33 mouse cellular contexts compared by ENCODE assay signal in genomic region chr1:88443383-88443782, GRCm38 (mm10). TPM values are rescaled to one million over a fixed set of nuclear protein-coding genes. Genes with fewer than 3 reads are reported as not detected.
DNase-seq lines count a peak whose midpoint lies in the region; ATAC-seq and TF ChIP-seq lines count a peak whose summit lies in the region.
"Had no signal": no experiment of that assay in that cellular context is flagged by ENCODE, and none has a peak within 500 bp of the region (broad histone marks: within the 10 kb centered on the region; RNA-seq: fewer than 3 reads in every experiment).

No protein-coding gene starts in this region.

- intact Hi-C loops in heart, adult 2 months (cut with DNase I), result no loop called here
- intact Hi-C loops in gastrocnemius, postnatal 14 days (cut with DNase I; ENCODE audit: low total_unique reads), result no loop called here

- TF ChIP-seq CTCF in heart, adult 2 months (IDR thresholded peaks at IDR 0.05), result no peak

- no peak for TF ChIP-seq EP300 in heart, adult 2 months (IDR thresholded peaks at IDR 0.05; ENCODE audit: insufficient read depth, low read depth, low read length)

- ATAC-seq in lung, embryonic 15.5 days (ENCODE audit: borderline replicate concordance, extremely low read depth, low FRiP score, low TSS enrichment), result no peak
- ATAC-seq: CD4-positive, CD25-positive, alpha-beta regulatory T cell, adult 4 months; forebrain, embryonic 13.5 days; intestine, embryonic 16.5 days; liver, embryonic 12.5 days; liver, postnatal 0 days had no signal

- WGBS in lung, embryonic 15.5 days, result 49% methylated on average over 4 of the region's 4 CpGs
- 71% methylated on average over 4 of the region's 4 CpGs for WGBS in heart, adult 2 months

- no peak overlapping the region for H3K4me3 ChIP-seq in lung, embryonic 15.5 days
- no peak overlapping the region for H3K4me3 ChIP-seq in heart, adult 2 months
- H3K4me3 ChIP-seq: embryonic facial prominence, embryonic 13.5 days; forebrain, embryonic 13.5 days; heart, embryonic 10.5 days; heart, embryonic 15.5 days; hindbrain, embryonic 13.5 days; liver, embryonic 12.5 days; megakaryocyte, embryonic 14.5 days; midbrain, embryonic 12.5 days; myocyte; neural tube, embryonic 12.5 days; stomach, embryonic 15.5 days had no signal

- H3K27ac ChIP-seq in lung, embryonic 15.5 days, result peak overlapping the region; percentile 59
- no peak overlapping the region for H3K27ac ChIP-seq in heart, adult 2 months
- H3K27ac ChIP-seq: embryonic facial prominence, embryonic 13.5 days; forebrain, embryonic 13.5 days; heart, embryonic 10.5 days; heart, embryonic 15.5 days; hindbrain, embryonic 13.5 days; liver, embryonic 12.5 days; midbrain, embryonic 12.5 days; neural tube, embryonic 12.5 days; stomach, embryonic 15.5 days had no signal

- no peaks in the 10 kb centered on the region for H3K36me3 ChIP-seq in lung, embryonic 15.5 days
- no peaks in the 10 kb centered on the region for H3K36me3 ChIP-seq in heart, adult 2 months (ENCODE audit: control insufficient read depth, insufficient read depth, low read length)
- H3K36me3 ChIP-seq: embryonic facial prominence, embryonic 13.5 days; heart, embryonic 10.5 days; heart, embryonic 15.5 days; hindbrain, embryonic 13.5 days; liver, embryonic 12.5 days; midbrain, embryonic 12.5 days; neural tube, embryonic 12.5 days; stomach, embryonic 15.5 days had no signal

- H3K4me1 ChIP-seq in lung, embryonic 15.5 days, result peaks cover 3% of the 10 kb centered on the region; the same call in 1 of the 2 replicates
- no peaks in the 10 kb centered on the region for H3K4me1 ChIP-seq in heart, adult 2 months (ENCODE audit: control insufficient read depth, insufficient read depth, low read length)
- H3K4me1 ChIP-seq: heart, embryonic 15.5 days; liver, embryonic 12.5 days; neural tube, embryonic 12.5 days; stomach, embryonic 15.5 days had no signal

- H3K9me3 ChIP-seq in lung, embryonic 15.5 days, result no peaks in the 10 kb centered on the region
- H3K9me3 ChIP-seq: embryonic facial prominence, embryonic 13.5 days; forebrain, embryonic 13.5 days; heart, embryonic 10.5 days; heart, embryonic 15.5 days; hindbrain, embryonic 13.5 days; liver, embryonic 12.5 days; megakaryocyte, embryonic 14.5 days; midbrain, embryonic 12.5 days; neural tube, embryonic 12.5 days; stomach, embryonic 15.5 days had no signal

- TF ChIP-seq POLR2A in heart, adult 2 months (IDR thresholded peaks at IDR 0.05; ENCODE audit: insufficient read depth, low read depth, low read length), result no peak

- H3K4me2 ChIP-seq in lung, embryonic 15.5 days, result no peak overlapping the region
- H3K4me2 ChIP-seq: embryonic facial prominence, embryonic 13.5 days; forebrain, embryonic 13.5 days; heart, embryonic 15.5 days; hindbrain, embryonic 13.5 days; liver, embryonic 12.5 days; midbrain, embryonic 12.5 days; neural tube, embryonic 12.5 days; stomach, embryonic 15.5 days had no signal

- peak; percentile 55 for DNase-seq in urinary bladder, postnatal 14 days (ENCODE audit: low spot score)
- DNase-seq in urinary bladder, postnatal 10 days (ENCODE audit: low spot score), result no peak
- peak; percentile 72 for DNase-seq in lung, postnatal 36 days
- no peak for DNase-seq in heart, adult 2 months
- no peak for DNase-seq in gastrocnemius, postnatal 14 days
- no peak for DNase-seq in embryo, embryonic 11 days
- DNase-seq: adrenal gland, postnatal 25 days; cerebellum, adult 18-20 months; cerebellum, postnatal 10 days; gastrocnemius, postnatal 10 days; heart, postnatal 36 days; kidney, adult 9 months; kidney, postnatal 10 days; layer of hippocampus, postnatal 36 days; left cerebral cortex, postnatal 4 days; liver, postnatal 0 days; thymus, adult 2 months; thymus, postnatal 4 days had no signal

- H3K79me2 ChIP-seq in heart, adult 2 months (replicated peaks; ENCODE audit: control insufficient read depth, insufficient read depth, low read length), result no peaks in the 10 kb centered on the region

- no peak overlapping the region for H3K9ac ChIP-seq in lung, embryonic 15.5 days
- no peak overlapping the region for H3K9ac ChIP-seq in heart, adult 2 months (ENCODE audit: low read depth, low read length)
- H3K9ac ChIP-seq: embryonic facial prominence, embryonic 13.5 days; forebrain, embryonic 13.5 days; heart, embryonic 15.5 days; hindbrain, embryonic 13.5 days; liver, embryonic 12.5 days; liver, postnatal 0 days; midbrain, embryonic 12.5 days; neural tube, embryonic 12.5 days; stomach, embryonic 15.5 days had no signal

- no peaks in the 10 kb centered on the region for H3K27me3 ChIP-seq in lung, embryonic 15.5 days
- no peaks in the 10 kb centered on the region for H3K27me3 ChIP-seq in heart, adult 2 months (ENCODE audit: control insufficient read depth, insufficient read depth, low read length)
- H3K27me3 ChIP-seq: embryonic facial prominence, embryonic 13.5 days; forebrain, embryonic 13.5 days; heart, embryonic 15.5 days; hindbrain, embryonic 13.5 days; liver, embryonic 12.5 days; neural tube, embryonic 12.5 days; stomach, embryonic 15.5 days had no signal

RNA-seq across cellular contexts. Expression of gene Spp2, which starts 36.6 kb away (rescaled TPM):
- polyA plus RNA-seq in lung, embryonic 15.5 days (2015; fragmentation: Nextera tagmentation; extraction: Ambion mirVana), result 0.75 and 2.5 TPM in 2 replicates
- total RNA-seq in heart, adult 2 months (2021), result not detected
- not detected in 2 replicates for polyA plus RNA-seq in heart, adult 2 months (2012; rRNA removed)
- total RNA-seq in gastrocnemius, postnatal 14 days (2021), result not detected
- total RNA-seq: adrenal gland, postnatal 25 days; granulocyte monocyte progenitor cell, adult 5-6 weeks; heart, postnatal 36 days; layer of hippocampus, postnatal 36 days had no signal
- polyA plus RNA-seq: CD4-positive, CD25-positive, alpha-beta regulatory T cell, adult 4 months; embryonic facial prominence, embryonic 13.5 days; forebrain, embryonic 13.5 days; hindbrain, embryonic 13.5 days; midbrain, embryonic 12.5 days; myocyte; neural tube, embryonic 12.5 days had no signal

Comparison
In these comparisons a context has a peak if more than half of its experiments do, and no peak if none do; other contexts are left out.
1. DNase-seq: peak in urinary bladder, postnatal 14 days (single experiment) and lung, postnatal 36 days (single experiment); none in urinary bladder, postnatal 10 days (single experiment), heart, adult 2 months (0 of 2), gastrocnemius, postnatal 14 days (single experiment) and embryo, embryonic 11 days (single experiment).